ENCODE assay signal across 13 mouse cellular contexts in genomic region chr10:68054131-68054530, GRCm38 (mm10).
"Had no signal": no experiment of that assay in that cellular context is flagged by ENCODE, and none has a peak within 500 bp of the region (broad histone marks: within the 10 kb centered on the region; RNA-seq: fewer than 3 reads in every experiment).

No protein-coding gene starts in this region.

- H3K9me3 ChIP-seq: limb, embryonic 13.5 days; midbrain, embryonic 13.5 days; neural tube, embryonic 15.5 days had no signal

- H3K27me3 ChIP-seq: limb, embryonic 13.5 days; midbrain, embryonic 13.5 days; neural tube, embryonic 15.5 days had no signal

- H3K36me3 ChIP-seq: limb, embryonic 13.5 days; midbrain, embryonic 13.5 days; neural tube, embryonic 15.5 days had no signal

- H3K27ac ChIP-seq: limb, embryonic 13.5 days; liver, embryonic 14.5 days; midbrain, embryonic 13.5 days; neural tube, embryonic 15.5 days had no signal

- DNase-seq: kidney, adult 18-20 months; kidney, postnatal 10 days; kidney, postnatal 4 days; left cerebral cortex, postnatal 4 days; lung, adult 18-20 months; lung, postnatal 36 days; right cerebral cortex, postnatal 4 days; spleen, adult 18-20 months; thymus, postnatal 36 days had no signal

- H3K4me3 ChIP-seq: limb, embryonic 13.5 days; midbrain, embryonic 13.5 days; neural tube, embryonic 15.5 days had no signal

- ATAC-seq: midbrain, embryonic 13.5 days had no signal

- H3K4me1 ChIP-seq: limb, embryonic 13.5 days; midbrain, embryonic 13.5 days; neural tube, embryonic 15.5 days had no signal
